Mouse (Mus musculus) frontal cortex, postnatal 25 days (tissue): Measurements from ENCODE around the gene Slc23a3.

Experiments used
- DNase-seq, 2 experiments: peaks; one replicate each; pipeline ENCODE4 v3.0.0; 2022; ENCODE audit warnings: low spot score in 2 of 2

Gene Slc23a3

DNA sequence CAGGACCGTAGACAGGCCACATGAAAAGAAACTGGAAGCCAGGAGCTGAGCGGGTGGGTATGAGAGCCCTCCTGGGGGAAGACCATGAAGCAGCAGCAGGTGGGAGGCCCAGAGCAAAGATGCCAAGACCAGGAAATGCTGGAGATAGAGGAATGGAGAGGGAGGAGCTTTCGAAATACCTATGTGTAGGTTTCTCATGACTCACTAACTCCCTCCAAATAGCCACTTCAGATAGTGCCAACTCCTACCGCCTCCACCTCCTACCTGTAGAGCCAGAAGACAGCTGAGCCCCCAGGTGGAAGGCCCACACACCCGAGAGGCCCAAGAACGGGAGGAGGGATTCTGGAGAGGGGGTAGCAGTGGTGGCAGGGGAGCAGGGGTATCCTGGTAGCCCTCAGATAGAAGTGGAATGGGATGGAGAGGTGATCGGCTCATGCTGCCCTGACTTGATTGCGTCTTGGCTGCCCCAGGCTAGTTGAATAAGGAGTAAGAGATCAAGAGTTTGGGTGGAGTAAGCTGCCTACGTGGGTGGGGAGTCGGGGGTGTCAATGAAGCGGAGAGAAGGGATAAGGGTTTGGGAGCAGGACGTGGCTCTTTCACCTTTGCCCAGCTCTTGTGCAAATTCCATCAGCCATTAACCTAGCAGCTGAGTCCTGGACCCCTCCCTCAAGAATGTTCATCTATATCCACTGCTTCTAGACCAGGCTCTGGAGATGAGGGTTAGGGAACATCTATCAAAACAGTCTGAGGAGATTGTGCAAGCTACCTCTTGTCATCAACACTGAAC, at the start of gene Slc23a3:
Slc23a3 (minus strand) TSS at position 470 of the 787 bp plus-strand sequence.
- DNase-seq, result no peak

DNA sequence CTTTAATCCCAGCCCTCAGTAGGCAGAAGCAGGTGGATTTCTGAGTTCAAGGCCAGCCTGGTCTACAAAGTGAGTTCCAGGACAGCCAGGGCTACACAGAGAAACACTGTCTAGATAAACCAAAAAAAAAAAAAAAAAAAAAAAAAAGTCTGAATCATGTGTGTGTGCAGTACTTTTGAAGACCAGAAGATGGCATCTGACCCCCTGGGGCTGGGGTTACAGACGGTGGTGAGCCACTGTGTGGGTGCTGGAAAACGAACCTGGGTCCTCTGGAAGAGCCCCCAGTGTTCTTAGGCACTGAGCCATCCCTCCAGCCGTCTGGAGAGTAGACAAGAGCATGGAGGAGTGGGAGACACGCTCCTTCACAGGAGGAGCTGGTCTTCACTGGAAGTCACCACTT, 48.5 kb upstream of the Slc23a3 start:
- DNase-seq, result no peak

DNA sequence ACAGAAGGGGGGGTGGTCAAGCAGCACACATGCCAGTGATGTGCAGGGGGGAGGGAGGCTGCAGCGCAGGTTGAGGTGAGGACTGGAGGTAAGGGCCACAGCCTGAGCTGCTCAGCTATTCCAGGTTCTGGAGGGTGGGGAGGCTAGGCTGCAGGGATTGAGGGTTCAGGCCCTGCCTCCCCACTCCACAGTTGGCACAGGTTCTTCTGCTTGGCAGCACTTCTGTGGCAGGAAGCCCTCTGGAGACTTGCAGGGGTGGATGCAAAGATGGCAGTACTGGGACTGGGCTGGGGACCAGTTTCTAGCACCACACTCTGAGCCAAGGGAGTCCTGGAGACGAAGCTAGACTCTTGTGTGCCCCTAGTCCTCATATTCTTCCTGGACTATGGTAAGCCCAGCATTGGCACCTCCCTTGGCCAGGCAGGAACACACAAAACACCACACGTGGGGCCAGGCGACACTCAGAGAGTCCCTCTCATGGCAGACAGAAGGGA, 47.7 kb upstream of the Slc23a3 start:
- DNase-seq, result no peak

DNA sequence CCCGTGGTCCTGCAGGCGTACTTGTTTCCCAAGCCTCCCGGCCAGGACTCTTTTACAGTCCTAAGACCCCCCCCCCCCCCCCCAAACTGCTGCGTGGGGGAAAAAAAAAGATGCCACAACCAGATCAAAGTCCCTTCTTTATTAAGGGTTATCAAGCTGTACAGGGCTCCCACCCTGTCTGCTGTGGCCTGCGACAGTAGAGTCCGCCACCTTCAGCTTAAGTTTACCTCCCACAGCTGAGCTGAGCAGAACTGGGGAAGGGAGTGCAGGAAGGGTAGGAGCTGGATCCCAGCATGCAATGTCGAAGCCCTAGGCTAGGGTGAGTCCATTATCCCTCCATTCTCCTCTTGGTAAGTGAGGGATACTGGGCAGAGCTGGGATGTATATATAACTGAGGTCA, 47.1 kb upstream of the Slc23a3 start:
- no peak for DNase-seq

DNA sequence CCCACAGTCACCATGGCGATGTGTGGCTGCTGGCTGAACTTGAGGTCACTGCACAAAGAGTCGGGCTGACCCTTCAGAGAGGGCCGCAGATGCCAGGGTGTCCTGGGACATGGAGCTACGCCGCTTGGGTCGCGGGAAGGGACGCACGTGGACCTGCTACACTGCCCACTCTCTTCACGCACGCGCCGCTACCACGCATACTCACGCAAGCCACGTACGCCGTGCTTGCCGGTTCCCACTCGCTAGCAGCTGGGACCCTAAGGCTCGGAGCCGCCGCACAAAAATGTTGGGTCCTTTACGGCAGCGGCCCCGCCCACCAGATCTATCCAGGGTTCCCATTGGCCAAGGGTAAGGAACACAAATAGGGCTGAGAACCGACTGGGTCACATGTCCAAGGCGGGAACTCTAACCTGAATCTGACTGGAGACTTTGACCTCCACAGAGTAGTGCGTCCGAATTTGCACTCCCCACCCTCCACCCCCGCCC, 46.5 kb upstream of the Slc23a3 start, which contains the start of gene Abcb6:
Abcb6 (minus strand) TSS at position 288 of the 486 bp plus-strand sequence.
- peak; percentile 80 to 83 for DNase-seq

DNA sequence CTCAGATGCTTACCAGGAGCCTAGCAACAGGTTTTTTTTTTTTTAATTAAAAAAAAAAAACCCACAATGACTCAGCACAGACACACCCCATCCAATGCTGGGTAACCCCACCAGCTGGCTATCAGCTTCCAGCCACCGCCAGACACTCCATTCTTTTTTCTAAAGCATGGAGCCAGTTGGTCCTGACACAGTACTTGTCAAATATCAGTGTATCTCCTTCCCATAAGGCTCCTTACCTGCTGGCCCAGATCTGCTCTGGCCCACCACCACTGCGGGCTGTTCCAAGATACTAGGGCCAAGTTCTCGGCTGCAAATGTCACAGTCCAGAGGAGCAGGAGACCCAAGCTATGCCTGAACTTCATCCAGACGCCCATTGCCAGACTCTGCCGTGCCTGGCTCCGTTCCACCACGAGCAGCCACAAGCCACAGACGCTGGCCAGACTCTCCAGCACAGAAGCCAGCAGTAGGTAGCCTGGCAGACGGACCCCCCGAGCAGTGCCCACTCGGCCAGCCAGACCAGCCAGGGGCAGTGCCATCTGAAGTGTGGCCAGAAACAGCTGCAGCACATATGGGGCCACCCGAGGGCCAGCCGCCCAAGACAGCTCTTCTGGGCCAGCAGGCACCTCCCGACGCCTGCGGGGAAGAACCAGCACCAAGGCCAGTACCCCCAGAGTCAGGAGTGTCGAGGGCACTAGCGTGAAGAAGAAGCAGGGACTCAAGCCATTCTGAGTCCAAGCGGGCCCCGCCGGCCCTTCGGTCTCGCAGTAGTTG, 45.8 kb upstream of the Slc23a3 start:
- peak in 1 of 2 experiments; percentile 27 for DNase-seq

DNA sequence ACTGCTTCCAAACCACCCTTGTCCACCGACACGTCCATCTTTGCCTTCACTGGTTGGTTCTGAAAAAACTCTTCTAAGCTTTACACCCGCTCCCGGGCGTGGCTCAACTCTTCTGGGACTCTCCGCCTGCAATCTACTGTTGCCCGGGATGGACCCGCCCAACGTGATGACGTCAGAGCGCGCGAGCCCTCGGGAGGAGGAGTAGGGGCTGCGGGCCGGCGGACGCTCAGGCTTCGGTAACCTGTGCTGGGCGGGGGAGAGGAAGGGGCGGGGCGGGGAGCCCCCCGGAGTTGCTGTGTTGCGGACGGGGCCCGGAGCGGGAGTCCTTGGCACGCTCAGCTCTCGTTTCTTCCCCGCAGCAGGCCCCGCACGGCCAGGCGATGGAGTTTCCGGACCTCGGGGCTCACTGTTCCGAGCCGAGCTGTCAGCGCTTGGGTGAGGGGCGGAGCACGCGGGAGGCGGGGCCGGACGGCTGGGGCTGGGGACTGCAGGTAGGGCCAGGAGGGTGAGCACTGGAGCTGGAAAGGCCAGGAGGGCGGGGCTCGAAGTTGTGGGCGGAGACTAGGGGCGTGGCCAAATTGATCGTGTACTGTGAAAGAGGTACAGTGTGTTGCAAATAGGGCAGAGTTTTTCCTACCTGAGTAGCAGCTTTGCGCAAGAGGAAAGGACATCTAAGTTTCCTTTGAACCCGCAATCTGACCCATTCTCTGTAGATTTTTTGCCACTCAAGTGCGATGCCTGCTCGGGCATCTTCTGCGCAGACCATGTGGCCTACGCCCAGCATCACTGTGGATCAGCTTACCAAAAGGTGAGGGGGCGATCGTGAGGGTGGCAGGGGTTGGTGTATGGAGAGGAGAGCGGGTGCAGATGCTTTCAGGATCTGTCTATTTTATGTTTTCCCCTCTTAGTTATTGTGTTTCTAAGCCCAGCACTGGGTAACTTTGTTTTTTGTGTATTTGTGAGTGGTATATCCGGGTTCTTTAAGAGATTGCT, 35.1 kb upstream of the Slc23a3 start, which contains the start of gene Zfand2b:
Zfand2b (plus strand) TSS at position 175 of the 993 bp plus-strand sequence.
- peak; percentile 80 to 87 for DNase-seq

DNA sequence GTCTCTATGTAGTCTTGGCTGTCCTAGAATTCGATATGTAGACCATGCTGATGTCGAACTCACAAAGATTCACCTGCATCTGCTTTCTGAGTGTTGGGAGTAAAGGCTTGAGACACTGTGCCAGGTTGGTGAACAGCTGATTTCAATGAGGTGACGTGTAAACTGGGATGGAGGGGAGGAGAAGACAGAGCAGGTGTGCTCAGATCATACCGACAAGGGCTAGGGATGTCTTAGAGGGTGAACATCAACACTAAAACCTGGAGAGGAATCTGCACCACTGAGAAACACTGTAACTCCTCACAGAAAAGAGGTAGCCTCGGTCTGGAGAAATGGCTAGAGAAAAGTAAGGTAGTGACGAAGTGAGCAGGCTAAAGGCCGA, 34.4 kb upstream of the Slc23a3 start:
- no peak for DNase-seq

DNA sequence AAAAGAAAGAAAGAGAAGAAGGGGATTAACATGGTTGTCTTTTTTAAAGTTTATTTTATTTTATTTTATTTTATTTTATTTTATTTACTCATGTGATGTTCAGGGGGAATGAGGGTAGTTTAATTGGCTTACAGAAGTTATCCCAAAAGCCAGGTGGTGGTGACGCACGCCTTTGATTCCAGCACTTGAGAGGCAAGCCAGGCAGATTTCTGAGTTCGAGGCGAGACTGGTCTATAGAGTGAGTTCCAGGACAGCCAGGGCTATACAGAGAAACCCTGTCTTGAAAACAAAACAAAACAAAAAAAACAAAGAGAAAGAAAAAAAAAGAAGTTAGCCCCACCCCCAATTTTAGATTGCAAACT, 26.5 kb upstream of the Slc23a3 start:
- peak in 1 of 2 experiments; percentile 1 for DNase-seq

DNA sequence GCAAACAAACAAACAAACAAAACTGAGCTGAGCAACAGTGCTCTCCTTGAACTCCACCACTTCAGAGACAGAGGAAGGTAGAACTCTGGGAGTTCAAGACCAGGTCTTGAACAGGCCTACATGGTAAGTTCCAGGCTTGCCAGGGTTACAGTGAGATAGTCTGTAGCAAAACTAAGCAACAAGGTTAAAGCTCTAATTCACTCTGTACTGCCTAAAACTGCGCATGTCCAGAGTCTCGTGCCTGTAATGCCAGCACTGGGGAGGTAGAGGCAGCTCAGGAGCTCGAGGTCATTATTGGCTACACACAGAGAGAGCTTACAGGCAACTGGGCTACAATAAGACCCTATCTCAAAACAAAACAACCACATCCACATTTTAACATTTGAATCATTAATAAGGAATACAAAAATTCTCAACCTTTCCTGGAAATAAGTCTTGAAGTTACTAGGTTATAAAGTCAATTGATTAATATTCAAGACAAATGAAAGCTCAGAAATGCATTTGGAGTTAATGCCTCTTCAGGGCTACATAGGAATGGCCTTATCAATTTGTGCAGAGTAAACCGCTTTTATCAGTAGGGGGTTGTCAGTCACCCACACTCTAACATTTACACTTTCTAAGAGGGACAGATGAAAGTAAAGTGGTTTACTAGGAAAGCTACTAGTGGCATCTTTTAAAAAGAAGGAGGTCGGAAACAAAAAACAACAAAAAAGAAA, 26.0 kb upstream of the Slc23a3 start:
- DNase-seq, result no peak

DNA sequence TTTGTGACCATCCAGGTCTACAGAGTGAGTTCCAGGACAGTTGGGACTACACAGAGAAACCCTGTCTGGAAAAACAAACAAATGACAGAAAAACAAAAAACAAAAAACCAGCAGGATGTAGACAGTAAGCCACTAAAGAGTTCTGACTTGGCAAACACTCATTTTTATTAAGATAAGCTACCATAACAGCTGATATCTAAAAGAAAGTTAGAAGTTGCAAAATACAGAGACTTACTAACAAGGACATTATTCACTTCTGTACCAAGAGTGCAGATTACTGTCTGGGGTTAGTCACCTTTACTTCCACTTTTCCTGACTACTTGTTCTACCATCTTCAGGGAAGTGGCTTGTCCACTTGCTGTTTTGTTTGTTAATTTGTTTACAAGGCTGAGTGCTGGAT, 25.3 kb upstream of the Slc23a3 start:
- no peak for DNase-seq

DNA sequence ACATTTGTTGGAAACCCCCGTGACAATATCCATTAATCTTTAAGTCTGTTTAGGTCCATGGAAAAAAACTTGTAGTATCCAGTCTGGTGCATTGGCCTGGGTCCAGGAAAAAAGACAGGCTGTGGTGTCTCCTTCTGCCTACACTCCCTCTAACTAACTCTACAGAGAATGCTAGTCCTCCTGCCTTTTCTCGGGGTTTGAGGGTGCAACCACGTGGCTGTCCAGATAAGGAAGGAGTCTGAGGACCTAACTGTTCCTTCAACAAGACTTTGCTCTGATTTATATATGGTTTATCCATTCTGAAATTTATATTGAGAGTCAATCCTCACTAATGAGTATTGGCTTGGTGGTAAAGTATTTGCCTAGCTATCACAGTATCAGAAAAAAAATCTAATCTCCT, 22.1 kb upstream of the Slc23a3 start:
- DNase-seq, result no peak

DNA sequence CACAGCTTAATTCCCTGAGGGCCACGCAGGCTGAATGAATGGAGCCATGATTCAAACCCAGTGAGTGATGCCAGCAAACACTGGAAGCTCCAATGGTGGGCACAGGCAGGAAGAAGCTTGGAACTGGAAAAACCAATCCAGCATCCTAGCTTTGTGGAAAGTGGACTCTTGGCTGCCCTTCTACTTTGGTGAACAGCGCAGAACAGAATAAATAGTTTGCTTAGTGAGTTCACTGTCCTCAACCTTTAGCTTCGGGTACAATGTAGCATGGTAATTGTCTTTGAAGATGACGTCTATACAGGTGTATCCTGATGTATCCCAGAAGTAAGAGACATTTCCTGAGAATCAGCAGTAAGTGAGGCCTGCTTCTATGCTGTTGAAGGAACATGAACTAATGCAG, 15.0 kb upstream of the Slc23a3 start:
- no peak for DNase-seq

DNA sequence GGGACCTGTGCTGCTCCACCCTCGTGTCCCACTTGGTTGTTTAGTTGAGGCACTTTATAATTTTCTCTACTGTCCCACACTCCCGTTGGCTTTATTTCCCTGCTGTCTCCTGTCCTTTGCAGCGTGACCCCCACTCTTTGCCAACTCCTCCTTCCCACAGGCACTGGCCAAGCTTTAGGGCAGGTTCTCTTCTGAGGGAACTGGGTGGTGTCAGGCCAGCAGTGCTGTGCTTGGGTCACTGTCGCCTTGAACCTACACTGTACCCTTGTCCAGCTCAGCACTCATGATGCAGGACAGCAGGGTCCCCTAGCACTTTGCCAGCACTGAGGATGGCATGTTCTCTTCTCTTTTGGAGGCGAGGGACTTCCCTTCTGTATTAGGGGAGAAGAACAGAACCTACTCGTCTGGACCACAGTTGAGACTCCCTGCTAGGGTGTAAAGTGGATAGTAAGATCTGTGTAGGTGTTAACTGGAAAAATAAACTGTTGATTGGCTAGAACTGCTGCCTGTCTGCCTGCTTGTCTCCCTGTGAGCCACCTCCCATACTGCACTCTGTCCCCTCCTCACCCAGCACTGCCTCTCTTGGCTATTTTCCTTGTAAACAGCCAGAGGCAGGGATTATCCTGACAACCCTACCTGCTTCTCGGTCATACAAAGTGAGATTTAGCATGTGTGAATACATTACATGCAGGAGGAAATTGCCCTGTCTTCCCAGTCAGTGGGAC, 13.9 kb upstream of the Slc23a3 start:
- DNase-seq, result no peak

DNA sequence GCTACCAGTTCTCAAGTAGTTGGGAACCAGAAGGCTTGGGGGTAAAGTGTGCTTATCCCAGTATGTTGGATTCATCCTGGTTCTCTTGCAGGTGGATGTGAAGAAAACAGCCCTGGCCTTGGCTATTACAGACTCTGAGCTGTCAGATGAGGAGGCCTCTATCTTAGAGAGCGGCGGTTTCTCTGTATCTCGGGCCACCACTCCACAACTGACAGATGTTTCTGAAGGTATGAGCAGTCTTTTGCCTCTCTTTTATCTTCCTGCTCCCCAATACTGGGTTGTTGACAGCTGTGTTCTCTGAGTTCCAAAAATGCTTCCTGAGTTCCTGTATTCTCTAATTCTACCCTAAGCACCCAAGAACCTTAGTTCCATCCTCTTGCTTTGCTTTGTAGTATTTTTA, 11.9 kb upstream of the Slc23a3 start:
- no peak for DNase-seq

DNA sequence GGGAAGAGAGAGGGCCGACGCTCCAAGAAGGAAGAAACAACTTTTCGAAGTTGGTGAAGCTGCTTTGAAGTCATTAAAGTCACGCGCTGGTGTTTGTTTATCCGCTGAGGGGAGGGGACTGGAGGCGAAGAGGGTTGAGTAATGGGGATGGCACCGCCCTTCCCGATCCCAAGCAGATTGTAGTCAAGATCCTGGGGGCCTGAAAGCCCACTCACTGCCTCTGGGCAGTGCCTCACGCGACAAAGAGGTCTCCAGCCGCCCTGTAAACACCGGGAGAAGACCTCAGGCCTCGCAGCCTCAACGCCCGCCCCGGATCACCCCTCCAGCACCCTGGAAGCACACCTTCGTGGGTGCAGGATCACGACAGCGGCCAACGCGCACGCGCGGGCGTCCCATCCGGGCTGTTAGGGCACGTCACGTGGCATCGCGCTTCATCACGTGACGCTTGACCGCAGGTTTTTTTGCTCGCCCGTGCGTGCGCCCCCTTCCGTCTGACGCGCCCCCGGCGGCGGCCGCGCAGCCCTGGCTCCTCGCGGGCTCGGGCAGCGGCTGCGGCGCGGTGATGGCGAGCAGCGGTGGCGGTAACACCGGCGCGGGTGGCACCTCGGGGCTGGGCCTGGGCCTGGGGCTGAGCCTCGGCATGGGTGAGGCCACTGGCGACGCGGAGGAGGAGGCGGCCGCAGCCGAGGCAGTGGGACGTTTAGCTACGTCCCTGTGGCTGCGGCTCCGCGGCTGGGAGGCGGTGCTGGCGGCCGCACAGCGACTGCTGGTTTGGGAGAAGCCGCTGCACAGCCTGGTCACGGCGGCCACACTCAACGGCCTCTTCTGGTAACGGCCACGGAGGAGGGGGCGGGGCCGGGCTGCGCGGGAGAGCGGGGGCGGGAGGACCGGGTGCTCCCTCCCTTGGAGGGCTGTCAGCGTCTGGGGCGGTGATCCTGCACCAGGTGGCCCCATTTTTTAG, 8.9 kb upstream of the Slc23a3 start, which contains the start of the genes Cnppd1 and Retreg2:
Cnppd1 (minus strand) TSS at position 411 of the 961 bp plus-strand sequence.
Retreg2 (plus strand) TSS at position 478 of the 961 bp plus-strand sequence.
- peak; percentile 94 to 95 for DNase-seq

DNA sequence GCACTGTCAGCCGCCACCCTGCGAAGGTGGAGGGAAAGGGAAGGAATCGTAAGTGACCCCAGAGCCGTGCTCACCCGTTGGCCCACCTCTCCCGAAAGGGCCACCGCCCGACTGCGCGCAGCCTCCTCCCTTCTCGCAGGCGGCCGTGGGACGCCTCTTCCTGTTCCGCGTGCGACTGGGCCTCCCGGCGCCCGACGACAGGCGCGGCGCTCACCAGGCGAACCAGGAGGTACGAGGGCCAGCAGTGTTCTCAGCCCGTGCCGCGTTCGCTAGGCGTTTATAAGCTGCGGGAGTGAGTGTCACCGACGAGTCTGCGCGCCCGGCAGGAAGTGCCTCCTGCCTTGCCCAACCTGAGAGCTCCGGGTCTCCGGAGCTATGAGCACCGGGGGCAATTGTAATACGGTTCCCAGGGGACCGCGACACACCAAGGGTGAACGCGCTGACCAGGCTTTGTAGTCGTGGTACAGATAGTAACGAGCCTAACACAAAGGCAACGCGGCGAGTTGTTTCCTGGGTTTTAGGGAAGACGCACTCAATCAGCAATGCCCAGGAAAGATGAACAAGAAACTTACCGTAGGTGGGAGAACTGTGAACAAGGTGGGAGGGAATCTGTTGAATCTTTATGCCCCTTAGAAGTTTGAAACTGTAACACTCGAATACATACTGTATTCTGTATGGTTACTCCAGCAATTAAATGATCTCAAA, 7.9 kb upstream of the Slc23a3 start:
- DNase-seq, result peak; percentile 45 to 48

DNA sequence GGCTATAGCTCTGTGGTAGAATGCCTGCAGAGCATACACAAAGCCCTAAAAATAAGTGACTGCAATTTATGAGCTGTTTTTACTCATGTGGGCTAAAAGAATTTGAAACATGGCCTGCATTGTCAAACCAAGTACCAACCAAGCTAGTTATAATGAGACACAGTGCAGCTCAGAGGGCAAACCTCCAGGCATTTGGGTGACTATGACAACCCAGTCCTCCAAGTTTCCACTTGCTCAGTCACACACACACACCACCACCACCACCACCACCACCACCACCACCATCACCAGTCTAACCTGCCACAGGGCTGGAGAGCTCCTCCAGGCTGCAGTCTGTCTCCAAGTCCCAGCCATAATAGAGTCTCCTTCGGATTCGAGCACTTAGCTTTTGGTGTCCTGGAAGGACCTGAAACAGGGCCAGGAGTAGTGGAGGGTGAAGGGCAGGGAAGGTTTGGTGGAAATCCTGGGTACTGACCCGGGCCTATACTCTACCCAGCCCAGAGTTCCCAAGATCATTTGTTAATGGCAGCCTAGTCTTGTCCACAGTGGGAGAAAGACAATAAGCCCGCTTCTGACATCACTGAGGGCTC, 7.0 kb upstream of the Slc23a3 start:
- no peak for DNase-seq
